Mouse (Mus musculus) neural tube, embryonic 14.5 days (tissue): ENCODE measurements at regions not wholly inside any gene's neighbourhood (a gene's known extent, or its start where the extent isn't known, plus 50 kb on each side); places are given as distances from the start of the nearest gene placed in this dataset.
"Not testable (repeated sequence)": the region's sequence is repeated elsewhere in the genome, so short reads cannot be mapped to it uniquely, and the experiment has no call there.

Experiments
- ATAC-seq: fragments of 200-750 bp; cut with Nextera tagmentation; 2 replicates; pipeline ENCODE4 v1.8.0; 2017; ENCODE audit warnings: low read depth, mild to moderate bottlenecking, moderate TSS enrichment, moderate library complexity
- H3K27ac ChIP-seq: fragments of 300-500 bp; sonication (generic); 2 replicates; pipeline ENCODE4 v1.5.1; 2014; ENCODE audit warnings: low read depth, mild to moderate bottlenecking, control low read depth, low read length, moderate library complexity, mixed read lengths
- H3K27me3 ChIP-seq: fragments of 300-500 bp; sonication (generic); 2 replicates; pipeline ENCODE4 v1.6.1; 2014; ENCODE audit warnings: low read length; ENCODE audit not compliant: control insufficient read depth, insufficient read depth
- H3K36me3 ChIP-seq: fragments of 300-500 bp; sonication (generic); 2 replicates; pipeline ENCODE4 v1.6.1; 2014; ENCODE audit warnings: low read length, mixed read lengths; ENCODE audit not compliant: control insufficient read depth, insufficient read depth
- H3K4me1 ChIP-seq: fragments of 300-500 bp; sonication (generic); 2 replicates; pipeline ENCODE4 v1.6.1; 2014; ENCODE audit warnings: low read length; ENCODE audit not compliant: control insufficient read depth, insufficient read depth
- H3K4me2 ChIP-seq: fragments of 300-500 bp; sonication (generic); 2 replicates; pipeline ENCODE4 v1.6.1; 2014; ENCODE audit warnings: mild to moderate bottlenecking, low read depth, low read length, control low read depth
- H3K4me3 ChIP-seq: fragments of 300-500 bp; sonication (generic); 2 replicates; pipeline ENCODE4 v1.5.1; 2014; ENCODE audit warnings: low read depth, low read length, control low read depth, mixed read lengths
- H3K9ac ChIP-seq: fragments of 300-500 bp; sonication (generic); replicated peaks from 2 replicates; pipeline ENCODE4 v1.6.1; 2014; ENCODE audit warnings: low read depth, mild to moderate bottlenecking, control low read depth, low read length, mixed read lengths
- H3K9me3 ChIP-seq: fragments of 300-500 bp; sonication (generic); 2 replicates; pipeline ENCODE4 v1.6.1; 2016; ENCODE audit warnings: low read length; ENCODE audit not compliant: control insufficient read depth
- WGBS: fragments of 180-500 bp; shearing (Covaris S2); extraction: QIAGEN DNeasy Blood & Tissue Kit; methylation state at CpG from one replicate; pipeline ENCODE4 v1.1.7; 2014; 5-methylcytosine and 5-hydroxymethylcytosine counted together

DNA sequence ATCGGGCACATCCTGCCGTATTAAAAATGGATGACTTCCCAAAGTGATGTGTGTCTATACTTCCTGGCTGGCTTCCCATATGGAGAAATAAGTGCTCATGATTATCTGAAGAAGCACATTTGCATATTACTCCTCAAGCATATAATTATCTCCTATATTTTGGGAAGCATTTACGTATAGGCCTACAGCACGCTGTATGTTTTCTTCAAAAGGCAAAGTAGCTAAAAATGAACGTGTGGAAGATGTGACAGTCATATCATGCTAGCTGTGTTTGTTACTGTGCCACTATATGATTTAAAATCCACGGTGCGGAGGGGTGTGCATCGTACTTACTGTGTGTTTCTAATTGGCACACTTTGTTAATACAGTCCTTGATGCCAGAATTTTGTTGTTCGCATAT is 242.7 kb downstream of the Antxr2 start:
- Histone ChIP-seq H3K4me3 (no peak overlapping the region), H3K9ac (no peak overlapping the region), H3K9me3 (no peaks in the 10 kb centered on the region), H3K27ac (no peak overlapping the region), H3K4me1 (no peaks in the 10 kb centered on the region), H3K4me2 (no peak overlapping the region), H3K27me3 (no peaks in the 10 kb centered on the region), H3K36me3 (no peaks in the 10 kb centered on the region)
- ATAC-seq, result no peak
- 83% methylated on average over 9 of the region's 9 CpGs for WGBS

- no peak overlapping the region for H3K4me2 ChIP-seq
- H3K27me3 ChIP-seq, result no peaks in the 10 kb centered on the region
- no peak for ATAC-seq
- no peaks in the 10 kb centered on the region for H3K9me3 ChIP-seq
- H3K27ac ChIP-seq, result no peak overlapping the region
- 82% methylated on average over 5 of the region's 5 CpGs for WGBS
- H3K9ac ChIP-seq, result no peak overlapping the region
- no peak overlapping the region for H3K4me3 ChIP-seq
- H3K4me1 ChIP-seq, result no peaks in the 10 kb centered on the region
- H3K36me3 ChIP-seq, result no peaks in the 10 kb centered on the region
Measured at GRCm38 (mm10) chr5:97787001-97787400, 243.8 kb downstream of the Antxr2 start.

GRCm38 (mm10) chr5:97775100-97775499 is 255.7 kb downstream of the Antxr2 start:
- H3K9ac ChIP-seq, H3K36me3 ChIP-seq, H3K27me3 ChIP-seq, H3K9me3 ChIP-seq, H3K4me1 ChIP-seq, H3K4me2 ChIP-seq, ATAC-seq, H3K4me3 ChIP-seq, H3K27ac ChIP-seq: not testable (repeated sequence)
- WGBS, result 93% methylated on average over 3 of the region's 3 CpGs

DNA sequence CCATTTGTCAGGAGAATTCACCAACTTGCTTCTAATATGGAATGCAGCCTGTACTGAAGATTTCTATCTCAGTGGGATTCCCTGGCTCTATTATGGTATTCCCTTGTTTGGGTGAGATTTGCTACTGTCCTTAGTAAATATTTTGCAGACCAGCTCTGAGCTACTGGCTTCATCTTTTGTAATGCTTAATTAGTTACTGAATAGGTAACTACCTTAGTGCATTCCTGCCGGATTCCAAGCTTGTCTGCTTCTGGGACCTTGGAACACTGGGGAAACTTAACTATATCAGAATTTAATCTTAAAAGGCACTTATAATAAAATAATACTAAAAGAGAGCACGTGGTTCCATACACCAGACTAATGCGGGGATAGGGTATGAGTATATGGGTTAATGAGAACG is 257.4 kb downstream of the Antxr2 start:
- not testable (repeated sequence) for H3K27ac ChIP-seq, H3K4me3 ChIP-seq, H3K27me3 ChIP-seq, ATAC-seq, H3K4me1 ChIP-seq, H3K4me2 ChIP-seq, H3K9ac ChIP-seq, H3K9me3 ChIP-seq, H3K36me3 ChIP-seq
- 76% methylated on average over 4 of the region's 4 CpGs for WGBS

GRCm38 (mm10) chr5:97737339-97737738 is 280.5 kb upstream of the Gk2 start:
- no peak overlapping the region for H3K4me3 ChIP-seq
- no peak overlapping the region for H3K27ac ChIP-seq
- no peaks in the 10 kb centered on the region for H3K27me3 ChIP-seq
- H3K9me3 ChIP-seq, result no peaks in the 10 kb centered on the region
- H3K9ac ChIP-seq, result no peak overlapping the region
- WGBS, result 98% methylated on average over 2 of the region's 2 CpGs
- H3K4me1 ChIP-seq, result no peaks in the 10 kb centered on the region
- no peak overlapping the region for H3K4me2 ChIP-seq
- ATAC-seq, result no peak
- no peaks in the 10 kb centered on the region for H3K36me3 ChIP-seq

GRCm38 (mm10) chr5:97730920-97731319 is 274.1 kb upstream of the Gk2 start:
- Histone ChIP-seq H3K9me3 (no peaks in the 10 kb centered on the region), H3K4me1 (no peaks in the 10 kb centered on the region), H3K4me2 (no peak overlapping the region), H3K9ac (no peak overlapping the region), H3K36me3 (no peaks in the 10 kb centered on the region), H3K27me3 (no peaks in the 10 kb centered on the region), H3K4me3 (no peak overlapping the region), H3K27ac (no peak overlapping the region)
- 72% methylated on average over 4 of the region's 4 CpGs for WGBS
- ATAC-seq, result no peak

- H3K9ac ChIP-seq, ATAC-seq, H3K4me3 ChIP-seq, H3K9me3 ChIP-seq, H3K36me3 ChIP-seq, H3K4me2 ChIP-seq, H3K27me3 ChIP-seq, H3K27ac ChIP-seq, H3K4me1 ChIP-seq: not testable (repeated sequence)
- 5% methylated on average over 4 of the region's 4 CpGs for WGBS
Measured at GRCm38 (mm10) chr5:97719364-97719763, 262.5 kb upstream of the Gk2 start.

DNA sequence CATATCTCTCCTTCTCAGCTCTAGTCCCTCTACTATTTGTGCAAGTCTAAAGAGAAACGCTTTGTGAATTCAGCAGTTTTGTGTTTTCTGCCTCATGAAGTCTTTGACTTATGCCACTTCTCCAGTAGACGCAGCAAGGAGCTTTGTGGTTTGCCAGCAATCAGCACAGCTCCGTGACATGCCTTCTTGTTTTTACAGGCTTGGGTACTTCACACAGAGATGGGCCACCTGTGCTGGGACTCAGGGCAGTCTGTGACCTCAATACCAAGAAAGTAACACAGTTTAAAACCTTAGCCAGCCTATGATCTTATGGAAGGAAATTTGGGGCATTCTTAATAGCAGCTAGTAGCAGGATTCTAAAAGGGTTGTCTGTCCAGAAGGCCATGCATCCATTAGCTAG is 248.4 kb upstream of the Gk2 start:
- WGBS, result 85% methylated on average over 3 of the region's 3 CpGs
- H3K27ac ChIP-seq, result no peak overlapping the region

GRCm38 (mm10) chr5:97700507-97700906 is 243.7 kb upstream of the Gk2 start:
- H3K27me3 ChIP-seq, result no peaks in the 10 kb centered on the region
- no peaks in the 10 kb centered on the region for H3K36me3 ChIP-seq
- H3K9me3 ChIP-seq, result no peaks in the 10 kb centered on the region
- 81% methylated on average over 3 of the region's 3 CpGs for WGBS
- no peak overlapping the region for H3K9ac ChIP-seq
- no peak overlapping the region for H3K27ac ChIP-seq
- H3K4me2 ChIP-seq, result no peak overlapping the region
- no peak overlapping the region for H3K4me3 ChIP-seq
- ATAC-seq, result no peak
- H3K4me1 ChIP-seq, result no peaks in the 10 kb centered on the region

More for the DNA sequence above, 248.4 kb upstream of the Gk2 start:
- H3K4me1 ChIP-seq, result no peaks in the 10 kb centered on the region
- ATAC-seq, result no peak
- H3K4me2 ChIP-seq, result no peak overlapping the region
- no peak overlapping the region for H3K9ac ChIP-seq
- no peak overlapping the region for H3K4me3 ChIP-seq
- H3K27me3 ChIP-seq, result no peaks in the 10 kb centered on the region
- no peaks in the 10 kb centered on the region for H3K9me3 ChIP-seq
- H3K36me3 ChIP-seq, result no peaks in the 10 kb centered on the region
